Mouse (Mus musculus): ENCODE measurements around the gene Trip10.
"Not testable (repeated sequence)": the region's sequence is repeated elsewhere in the genome, so short reads cannot be mapped to it uniquely, and the experiment has no call there.

Gene Trip10

DNA sequence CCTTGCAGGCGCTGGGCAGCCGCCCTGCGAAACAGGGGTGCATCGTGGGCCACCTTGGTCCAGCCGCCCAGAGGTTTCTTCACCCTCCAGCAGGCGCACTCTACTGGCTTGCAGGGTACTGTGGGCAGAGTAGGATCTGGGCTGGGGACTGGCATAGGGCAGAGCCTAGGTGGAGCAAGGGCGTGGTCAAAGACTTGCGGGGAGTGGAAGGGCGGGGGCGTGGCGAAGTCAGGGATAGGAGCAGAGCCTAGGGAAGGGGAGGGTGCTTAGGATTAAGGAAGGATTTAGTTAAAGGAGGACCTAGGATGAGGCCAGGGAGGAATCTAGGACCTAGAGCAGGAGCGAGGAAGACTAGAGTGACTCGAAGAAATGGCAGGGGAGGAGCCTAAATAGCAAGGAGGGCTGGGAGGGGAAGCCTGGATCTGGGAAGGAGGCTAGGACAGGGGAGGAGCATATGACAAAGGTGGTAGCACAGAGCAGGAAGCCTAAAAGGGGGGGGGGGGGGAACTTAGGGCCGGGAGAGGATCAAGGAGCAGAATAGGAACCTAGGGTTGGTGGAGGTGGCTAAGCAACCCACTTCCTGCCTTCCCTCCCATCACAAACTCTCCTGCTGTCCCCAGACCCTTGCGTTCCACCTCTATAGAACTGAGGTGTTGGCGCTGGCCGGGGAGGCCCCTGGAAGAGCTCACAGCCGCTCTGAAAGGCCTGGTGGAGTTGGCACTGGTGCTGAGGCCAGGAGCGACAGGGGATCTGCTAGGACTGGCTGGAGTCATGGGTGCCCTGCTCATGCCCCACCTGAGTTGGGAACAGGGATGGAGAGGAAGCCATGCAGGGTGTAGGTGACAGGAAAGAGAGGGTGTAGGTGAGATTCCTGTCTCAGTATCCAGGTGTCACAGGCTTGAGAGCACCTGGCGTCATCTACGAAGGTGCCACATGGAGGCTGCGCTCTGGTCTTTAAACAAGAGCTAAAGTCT is 16.0 kb downstream of the Trip10 start:
- peak; percentile 95 for DNase-seq

DNA sequence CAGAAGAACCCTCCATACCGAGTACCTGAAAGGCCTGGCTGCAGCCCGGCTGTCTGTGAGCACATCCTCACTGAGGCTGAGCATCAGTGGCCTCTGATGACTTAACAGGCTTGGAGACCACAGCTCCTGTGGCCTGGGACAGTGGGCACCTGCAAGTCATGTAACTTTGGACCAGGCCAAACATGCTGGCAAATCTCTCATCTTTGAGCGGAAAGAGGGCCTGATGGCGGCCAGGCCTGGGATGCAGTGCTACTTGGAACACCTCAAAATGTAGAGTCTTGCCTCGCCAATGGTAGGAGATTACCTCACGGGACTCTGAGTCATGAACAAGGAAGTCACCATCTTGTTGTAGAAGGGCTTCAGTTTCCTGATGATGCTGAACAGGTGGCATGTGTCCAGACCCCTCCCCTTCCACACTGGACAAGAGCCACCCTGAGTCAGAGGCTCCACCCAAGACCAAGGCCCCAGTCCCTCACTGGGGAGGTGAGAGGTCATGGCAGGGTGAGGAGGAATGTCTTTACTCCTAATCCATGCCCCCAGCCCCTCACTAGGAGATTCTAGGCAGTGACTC is 18.4 kb downstream of the Trip10 start:
- no peak for DNase-seq

DNA sequence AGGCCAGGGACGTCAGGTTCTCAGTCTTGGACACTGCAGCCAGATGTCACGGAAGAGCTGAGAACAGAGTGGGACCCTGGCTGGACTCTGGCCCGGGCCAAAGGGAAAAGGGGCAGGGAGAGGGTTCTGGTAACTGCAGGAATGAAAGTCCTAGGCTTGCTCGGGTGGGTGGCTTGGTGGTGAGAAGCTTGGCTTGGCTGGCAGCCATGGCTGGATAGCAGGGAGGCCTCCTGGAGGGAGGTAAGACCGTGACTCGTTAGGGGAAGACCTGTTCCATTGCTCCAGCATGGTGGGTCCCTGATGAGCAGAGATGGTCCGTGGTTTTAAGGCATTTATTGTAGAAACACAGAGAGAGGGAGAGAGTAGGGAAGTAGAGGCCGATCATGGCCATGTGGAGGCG is 22.0 kb downstream of the Trip10 start:
- DNase-seq, result no peak

DNA sequence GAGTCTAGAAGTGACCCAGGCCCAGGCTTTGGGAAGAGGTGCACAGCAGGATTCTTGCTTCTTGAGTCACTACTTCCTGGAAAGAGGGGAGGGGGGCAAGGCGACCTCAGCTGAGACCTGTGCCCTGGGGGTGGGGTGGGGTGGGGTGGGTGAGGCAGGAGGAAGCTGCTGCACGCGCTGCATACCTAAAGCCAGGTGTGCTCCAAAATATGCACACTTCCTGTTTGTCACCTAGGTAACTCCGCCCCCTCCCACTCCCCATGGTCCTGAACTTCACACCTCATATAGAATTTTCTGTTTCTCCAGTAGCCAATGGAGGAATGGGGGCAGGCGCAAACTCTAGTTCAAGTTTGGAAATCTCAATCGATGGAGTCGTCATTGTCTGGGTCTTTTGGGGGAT is 24.6 kb downstream of the Trip10 start:
- DNase-seq, result no peak

DNA sequence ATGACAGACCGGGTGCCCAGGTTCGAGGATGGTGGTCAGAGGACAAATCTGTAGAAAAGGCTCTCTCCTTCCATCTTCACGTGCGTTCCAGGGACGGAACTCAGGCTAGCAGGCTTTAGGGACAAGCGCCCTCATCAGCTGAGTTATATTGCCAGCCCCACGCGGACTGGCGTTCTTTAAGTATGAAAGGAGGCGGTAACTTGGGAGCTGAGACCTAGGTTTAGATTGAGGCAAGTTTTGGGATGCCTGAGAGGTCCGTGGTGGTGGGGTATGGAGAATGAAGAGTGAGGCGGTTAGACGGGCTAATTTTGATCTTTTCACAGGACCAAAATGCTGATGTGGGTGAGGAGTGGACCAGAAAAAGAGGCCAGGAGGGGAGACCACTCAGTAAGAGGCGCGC is 25.4 kb downstream of the Trip10 start:
- no peak for DNase-seq

DNA sequence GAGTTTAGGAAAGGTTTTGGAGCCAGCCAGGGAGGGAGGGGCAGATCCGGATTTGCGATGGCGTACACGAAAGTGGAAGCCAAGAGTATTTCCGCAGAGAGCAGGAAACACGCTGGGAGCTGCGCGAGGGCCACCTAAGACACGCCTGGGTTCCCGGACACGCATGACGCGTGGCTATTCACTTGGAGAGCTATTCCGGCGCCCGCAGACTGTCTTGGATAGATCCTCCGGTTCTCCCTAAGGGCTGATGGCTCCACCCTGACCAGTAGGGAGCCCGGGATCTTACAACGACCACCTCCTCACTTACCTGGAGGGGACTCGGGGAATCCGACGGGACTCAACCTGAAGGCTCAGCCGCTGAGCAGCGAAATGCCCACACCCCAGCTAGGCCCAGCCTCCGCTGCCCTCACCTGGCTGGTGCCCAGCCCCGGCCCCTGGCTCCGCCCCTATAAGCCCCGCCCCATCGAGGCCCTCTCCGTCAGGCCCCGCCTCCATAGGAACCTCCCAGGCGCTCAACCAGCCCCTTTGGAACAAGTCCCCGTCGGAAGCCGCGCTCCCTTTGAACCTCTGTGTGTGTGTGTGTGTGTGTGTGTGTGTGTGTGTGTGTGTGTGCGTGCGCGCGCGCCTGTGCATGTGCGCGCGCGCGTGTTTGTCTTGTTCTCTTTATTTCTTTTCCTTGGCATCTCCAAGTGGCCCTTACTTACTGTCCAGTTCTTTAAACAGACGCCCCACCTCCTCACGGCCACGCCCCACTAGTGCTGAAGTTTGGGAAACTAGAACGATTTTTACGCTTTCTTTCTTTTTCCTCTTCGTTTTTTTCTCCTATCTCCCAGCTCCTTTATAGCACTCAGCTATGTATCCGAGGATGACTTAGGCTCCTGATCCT is 26.1 kb downstream of the Trip10 start:
- DNase-seq, result peak; percentile 95

DNA sequence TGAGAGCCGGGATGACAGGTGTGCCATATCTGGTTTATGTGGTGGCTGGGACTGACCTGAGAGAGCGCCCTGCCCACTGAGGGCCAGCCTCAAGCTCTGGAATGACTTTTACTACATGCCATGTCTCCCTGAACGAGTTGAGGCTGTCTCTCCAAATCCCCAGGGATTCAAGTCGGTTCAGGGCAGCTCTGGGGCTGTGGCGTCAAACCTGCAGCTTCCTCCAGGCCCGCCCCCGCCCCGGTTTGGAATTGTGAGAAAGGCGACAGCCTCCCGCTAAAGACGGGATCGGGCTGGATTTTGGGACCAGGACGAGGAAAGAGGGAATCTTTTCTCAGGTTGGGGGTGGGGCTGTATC is 26.7 kb downstream of the Trip10 start:
- DNase-seq, result no peak

DNA sequence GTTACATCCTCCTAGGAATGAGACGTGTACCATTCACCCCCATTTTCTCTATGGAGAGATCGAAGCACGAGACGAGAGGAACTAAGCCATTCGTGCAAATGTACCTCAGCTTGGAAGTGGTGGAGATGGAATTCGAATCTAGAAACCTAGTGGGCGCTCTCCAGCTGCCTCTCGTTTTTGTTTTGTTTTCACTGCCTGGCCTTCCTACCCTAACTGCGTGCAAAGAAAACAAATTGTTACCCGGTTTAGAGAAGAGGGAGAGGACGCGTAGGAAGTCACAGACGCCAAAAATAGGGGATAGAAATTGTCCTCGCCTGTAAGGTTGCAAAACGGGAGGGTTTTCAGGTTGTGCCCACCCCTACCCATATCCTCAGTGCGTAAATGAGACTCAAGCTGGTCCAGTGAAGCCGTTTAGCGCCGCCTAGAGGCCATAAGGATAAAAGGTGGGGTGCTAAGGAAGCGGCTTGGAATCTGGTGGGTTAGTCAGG is 27.4 kb downstream of the Trip10 start:
- peak; percentile 79 for DNase-seq

DNA sequence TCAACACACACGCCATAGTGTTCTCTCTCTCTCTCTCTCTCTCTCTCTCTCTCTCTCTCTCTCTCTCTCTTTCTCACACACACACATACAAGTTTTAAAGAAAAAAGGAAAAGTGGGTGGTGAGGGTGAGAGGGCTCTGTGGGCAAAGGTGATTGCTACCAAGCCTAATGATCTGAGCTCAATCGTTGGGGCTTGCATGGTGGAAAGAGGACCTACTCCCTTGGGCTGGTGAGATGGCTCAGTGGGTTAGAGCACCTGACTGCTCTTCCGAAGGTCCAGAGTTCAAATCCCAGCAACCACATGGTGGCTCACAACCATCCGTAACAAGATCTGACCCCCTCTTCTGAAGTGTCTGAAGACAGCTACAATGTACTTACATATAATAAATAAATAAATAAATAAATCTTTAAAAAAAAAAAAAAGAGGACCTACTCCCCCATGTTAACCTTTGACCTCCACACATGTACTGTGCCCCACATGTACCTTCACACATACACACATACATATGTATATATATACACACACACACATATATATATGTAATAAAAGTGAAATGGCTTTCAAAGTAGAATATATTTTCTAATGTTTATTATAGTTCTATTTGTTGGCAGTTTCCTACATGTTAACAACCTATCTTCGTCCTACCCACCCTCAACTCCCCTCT is 28.5 kb downstream of the Trip10 start:
- DNase-seq, result not testable (repeated sequence)

DNA sequence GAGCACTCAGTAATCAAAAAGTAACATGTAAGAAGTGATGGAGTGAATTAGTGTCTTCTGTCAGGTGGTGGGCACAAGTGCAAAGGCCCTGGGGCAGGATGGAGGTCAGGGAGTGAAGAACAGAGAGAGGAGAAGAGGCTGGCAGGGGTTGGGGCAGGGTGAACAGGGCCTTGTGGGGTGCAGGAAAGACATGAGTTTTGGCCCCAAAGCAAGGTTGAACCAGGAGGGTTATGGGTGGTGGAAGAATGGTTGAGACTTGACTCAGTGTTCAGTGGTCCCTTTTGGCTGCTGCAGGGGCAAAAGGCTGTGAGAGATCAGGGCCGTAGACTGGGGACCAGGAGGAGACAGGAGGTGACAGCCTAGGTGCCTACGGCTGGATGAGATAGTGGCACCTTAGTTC is 29.3 kb downstream of the Trip10 start:
- no peak for DNase-seq

DNA sequence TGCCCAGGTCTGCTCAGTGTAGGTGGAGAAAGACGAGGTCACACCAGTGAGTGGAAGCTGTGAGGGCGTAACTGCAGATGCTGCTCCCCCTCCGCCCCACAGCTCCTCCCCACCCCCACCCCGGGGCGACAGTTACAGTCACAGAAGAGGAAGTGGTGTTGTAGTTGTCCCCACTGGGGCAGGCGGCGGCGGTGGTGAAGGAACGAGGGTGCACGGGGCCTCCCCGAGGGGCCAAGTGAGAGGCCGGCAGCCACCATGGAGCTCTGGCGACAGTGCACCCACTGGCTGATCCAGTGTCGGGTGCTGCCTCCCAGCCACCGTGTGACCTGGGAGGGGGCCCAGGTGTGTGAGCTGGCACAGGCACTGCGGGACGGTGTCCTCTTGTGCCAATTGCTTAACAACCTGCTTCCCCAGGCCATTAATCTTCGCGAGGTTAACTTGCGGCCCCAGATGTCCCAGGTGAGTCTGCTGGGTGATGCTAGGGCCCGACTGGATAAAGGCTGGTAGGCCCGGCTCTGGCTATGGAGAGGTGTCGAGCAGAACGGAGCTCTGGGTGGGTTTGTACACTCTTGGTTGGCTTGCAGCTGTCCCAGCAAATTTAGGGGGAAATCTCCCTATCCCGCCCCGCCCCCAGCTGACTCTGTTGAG is 29.8 kb downstream of the Trip10 start, which contains the start of gene Vav1:
Vav1 (plus strand) TSS at position 158 of the 648 bp plus-strand sequence.
- peak; percentile 43 for DNase-seq

DNA sequence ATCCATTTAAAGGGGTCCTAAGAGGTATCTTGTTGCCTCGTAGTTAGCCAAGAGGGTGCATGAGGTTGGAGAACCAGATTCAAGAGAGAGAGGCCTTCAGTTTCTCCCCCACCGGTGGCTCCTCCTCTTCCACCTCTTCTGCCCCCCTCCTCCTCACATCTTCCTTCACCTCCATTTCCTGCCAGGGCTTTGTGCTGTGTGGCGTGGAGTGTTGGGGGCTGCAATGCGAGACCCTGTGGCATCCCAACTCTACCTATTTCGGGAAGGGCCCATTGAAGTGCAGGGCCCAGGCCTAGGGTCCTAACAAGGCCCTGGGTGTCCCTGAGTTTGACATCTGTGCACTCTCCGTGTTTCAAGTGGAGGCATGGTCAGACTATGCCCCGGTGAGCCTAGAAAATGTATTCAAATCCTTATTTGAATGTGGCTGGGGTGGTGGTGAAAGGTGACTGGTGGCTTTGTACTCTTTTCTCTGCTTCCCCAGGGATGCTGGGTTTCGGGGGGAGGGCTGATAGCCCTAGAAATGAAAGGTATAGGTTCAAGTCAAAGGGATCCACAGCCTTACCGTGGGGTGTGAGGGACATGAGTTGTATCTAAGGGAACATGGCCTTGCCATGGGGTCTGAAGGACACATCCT is 30.5 kb downstream of the Trip10 start:
- no peak for DNase-seq

DNA sequence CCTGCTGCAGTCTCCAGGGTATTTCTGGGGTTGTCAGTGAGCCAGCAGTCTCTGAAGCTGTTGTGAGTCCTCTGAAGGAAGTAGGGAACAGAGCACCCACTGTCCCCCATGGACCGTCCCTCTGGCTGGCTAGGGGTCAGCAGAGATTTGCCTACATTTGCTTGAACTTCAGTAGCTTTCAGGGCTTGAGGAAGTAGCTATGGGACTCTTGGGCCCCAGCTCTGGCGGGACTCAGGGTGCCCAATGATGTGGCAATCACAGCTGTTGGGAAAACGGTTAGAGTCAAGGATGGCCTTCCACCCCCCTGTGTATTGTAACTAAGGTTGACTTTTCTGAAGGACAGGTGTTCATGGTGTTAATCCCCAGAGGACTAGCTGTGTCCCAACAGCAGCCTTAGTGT is 31.2 kb downstream of the Trip10 start:
- DNase-seq, result no peak

DNA sequence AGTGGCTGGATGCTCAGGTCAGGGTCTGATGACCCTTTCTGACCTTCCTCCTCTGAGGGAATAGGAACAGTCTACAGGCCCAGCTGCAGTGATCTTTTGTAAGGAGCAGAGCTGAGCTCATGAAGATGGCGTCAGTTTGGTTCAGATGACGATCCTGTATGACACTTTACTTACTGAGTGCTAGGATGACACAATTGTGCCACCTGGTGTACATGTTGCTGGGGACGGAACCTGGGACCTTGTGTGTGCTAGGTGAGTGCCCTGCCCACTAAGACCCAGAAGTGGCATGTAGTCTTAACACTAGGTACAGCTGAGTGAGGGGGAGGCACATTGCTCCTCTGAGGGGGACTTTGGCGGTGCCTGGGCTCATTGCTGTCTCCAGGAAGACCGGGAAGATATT is 34.7 kb downstream of the Trip10 start:
- DNase-seq, result no peak

DNA sequence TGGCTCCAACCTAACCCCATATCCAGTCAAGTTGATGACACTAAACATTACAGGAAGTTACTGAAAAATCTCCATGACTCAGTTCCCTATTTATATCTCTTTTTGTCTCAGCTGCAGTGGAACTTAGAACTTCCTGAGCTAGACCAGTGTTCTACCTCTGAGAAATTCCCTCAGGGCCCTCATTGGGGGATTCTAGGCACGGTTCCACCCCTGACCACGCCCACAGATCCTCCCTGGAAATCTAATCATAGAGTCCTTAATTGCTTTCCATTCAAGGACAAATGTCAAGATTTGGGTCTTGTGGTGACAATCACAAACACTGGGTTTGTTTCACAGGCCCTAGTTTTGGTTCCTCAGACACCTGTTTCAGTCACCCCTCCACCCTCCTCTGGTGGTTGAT is 35.8 kb downstream of the Trip10 start:
- DNase-seq, result no peak

DNA sequence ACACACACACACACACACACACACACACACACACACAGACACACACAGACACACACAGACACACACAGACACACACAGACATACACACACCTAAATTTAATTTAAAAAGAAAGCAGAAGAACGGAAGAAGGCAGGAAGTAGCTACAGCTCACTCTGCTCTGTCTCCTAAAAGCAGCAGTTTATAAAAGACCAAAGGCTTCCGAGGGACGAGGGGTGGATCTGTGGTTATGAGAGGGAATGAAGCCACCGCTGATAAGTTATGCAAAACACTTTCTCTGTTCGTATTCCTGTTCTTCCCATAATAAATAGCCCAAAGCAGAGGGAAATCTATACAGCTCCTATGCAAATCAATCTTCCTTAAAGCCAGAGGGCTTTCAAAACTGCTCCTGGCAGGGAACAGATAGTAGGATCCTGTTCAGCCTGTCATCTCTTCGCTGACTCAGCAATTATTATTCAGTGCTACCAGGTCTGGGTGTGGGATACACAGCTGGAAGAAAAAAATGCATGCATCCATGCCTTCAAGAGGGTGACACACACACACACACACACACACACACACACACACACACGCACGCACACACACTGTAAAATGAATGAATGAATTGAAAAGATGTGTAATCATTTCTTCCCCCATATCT is 37.6 kb downstream of the Trip10 start:
- DNase-seq, result no peak

DNA sequence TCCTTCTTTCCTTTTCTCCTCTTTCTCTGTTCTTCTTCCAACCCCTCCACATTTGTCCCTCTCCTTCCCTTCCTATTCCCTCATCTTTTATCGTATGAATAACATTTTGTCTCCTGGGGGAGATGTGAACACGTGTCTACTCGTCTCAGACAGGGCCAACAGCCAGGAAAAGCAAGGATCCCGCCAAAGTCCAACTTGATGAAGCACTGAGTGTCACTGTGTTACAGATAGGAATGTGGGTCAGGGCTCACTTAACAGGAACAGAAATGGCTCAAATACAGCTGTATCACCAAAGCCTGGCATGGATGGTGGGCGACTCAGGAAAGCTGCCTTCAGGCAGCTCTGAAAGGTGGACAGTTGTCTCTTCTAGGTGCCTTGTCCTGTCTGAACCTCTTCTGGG is 40.0 kb downstream of the Trip10 start:
- DNase-seq, result no peak

DNA sequence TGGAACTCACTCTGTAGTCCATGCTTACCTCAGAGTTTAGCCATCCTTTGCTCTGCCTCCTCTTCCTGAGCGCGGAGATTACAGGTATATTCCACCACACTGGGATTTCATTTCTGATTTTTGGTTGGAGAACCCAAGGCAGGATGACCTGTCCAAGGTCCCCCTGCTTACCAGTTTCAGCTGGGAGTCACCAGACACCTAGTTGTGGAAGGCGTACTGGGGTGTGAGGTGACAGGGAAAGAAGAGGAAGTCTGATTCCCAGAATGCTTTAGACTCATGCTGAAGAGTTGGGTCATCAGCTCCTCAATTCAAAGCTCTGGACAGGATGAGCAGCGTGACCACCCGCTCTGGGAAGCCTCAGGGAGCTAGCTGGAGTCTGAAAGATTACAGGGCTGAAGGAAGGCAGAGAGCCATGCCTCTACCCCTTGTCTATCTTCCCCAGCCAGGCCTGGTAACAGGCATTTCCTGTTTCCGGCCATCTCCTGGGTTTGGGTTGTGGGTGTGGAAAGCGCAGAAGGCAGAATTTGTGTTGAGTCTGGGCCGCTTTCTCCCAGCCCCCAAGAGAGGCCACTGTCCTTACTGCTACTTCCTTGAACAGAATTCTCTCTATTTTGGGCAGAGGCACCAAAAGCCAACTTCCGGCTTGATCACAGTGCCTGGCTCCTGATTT is 40.9 kb downstream of the Trip10 start:
- DNase-seq, result no peak

DNA sequence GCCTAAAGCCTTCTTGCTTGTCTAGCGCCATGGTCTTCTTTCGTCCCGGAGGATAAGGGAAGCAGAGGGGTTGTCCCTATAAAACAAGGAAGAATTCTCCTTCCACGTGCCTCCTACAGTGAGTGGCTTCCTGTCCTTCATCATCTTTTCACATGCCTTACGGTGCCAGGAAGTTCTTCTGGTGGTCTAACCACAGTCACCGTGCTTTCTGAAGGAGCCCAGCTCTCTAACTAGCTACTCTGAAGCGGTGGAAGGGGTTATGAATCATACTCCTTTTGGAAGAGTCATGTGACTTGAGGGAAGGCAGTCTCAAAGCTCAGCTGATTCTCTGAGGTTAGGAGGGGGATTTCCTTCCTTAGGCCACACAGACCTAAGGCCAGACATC is 41.4 kb downstream of the Trip10 start:
- DNase-seq, result no peak

DNA sequence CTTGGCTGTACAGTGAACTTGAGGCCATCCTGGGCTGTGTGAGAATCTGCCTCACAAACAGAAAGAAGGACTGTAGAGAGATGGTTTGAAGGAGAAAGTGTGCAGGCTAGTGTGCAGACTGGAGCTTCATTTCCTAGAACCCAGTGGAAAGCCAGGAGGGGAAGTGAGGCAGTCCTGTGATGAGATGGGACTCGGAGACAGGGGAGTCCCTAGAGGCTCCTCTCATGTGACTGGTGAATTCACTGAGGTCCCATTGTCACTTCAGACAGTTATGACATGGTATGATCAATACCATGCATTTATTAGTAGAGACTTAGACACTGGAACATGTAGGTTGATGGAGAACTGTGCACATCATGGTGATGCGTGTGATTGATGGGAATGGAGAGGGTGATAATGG is 43.0 kb downstream of the Trip10 start:
- DNase-seq, result no peak

DNA sequence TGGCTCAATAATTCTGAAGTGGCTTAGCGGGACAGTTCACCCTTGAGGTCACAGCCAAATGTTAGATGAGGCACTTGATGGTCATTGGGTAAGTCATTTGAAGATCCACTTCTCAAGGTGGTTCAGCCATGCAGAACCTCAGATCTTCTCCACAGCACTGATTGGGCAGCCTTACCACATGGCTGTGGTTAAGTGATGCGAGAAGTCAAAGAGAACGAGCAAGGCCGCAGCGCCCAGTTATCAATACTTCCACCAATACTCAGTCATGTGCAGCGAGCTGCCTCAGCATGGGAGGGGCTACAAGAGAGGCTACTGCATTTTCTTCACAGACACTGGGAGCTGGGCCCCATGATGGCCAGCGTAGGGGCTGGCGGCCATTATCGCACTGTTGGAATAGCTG is 43.7 kb downstream of the Trip10 start:
- no peak for DNase-seq
